In the genomic region with DNA sequence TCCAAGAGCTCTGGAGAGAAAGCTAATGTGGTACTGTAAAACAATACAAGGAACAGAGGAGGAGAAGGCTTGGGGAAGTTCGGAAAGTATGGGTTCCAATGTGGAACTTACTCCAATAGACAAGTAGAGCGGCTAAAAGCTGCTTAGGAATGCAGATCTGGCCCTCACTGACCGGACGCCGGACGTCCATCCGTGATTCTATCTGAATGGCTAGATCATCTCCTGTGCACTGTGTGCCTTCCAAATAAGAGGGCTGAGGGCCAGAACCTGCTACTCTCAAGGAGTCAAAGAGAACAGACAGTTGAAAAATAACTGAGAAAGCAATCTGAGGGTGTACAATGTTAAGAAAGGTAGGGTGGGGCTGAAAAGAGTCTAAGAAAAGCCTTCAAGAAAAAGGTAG, we compare ENCODE assay signal across 7 mouse cellular contexts. TPM values are rescaled to one million over a fixed set of nuclear protein-coding genes. Genes with fewer than 3 reads are reported as not detected.
A peak's percentile ranks its signal among the peaks of the same experiment; 100 is the strongest.
DNase-seq lines count a peak whose midpoint lies in the region; ATAC-seq and TF ChIP-seq lines count a peak whose summit lies in the region.

No protein-coding gene starts in this region.

- H3K36me3 ChIP-seq in neural tube, embryonic 12.5 days: no peaks in the 10 kb centered on the region
- no peaks in the 10 kb centered on the region for H3K36me3 ChIP-seq in forebrain, embryonic 11.5 days (ENCODE audit: control insufficient read depth, insufficient read depth, low read length)
- no peaks in the 10 kb centered on the region for H3K36me3 ChIP-seq in hindbrain, embryonic 16.5 days (ENCODE audit: control insufficient read depth, insufficient read depth, low read length)
- no peaks in the 10 kb centered on the region for H3K36me3 ChIP-seq in myocyte (ENCODE audit: control insufficient read depth, insufficient read depth)

- 91% methylated on average over 7 of the region's 7 CpGs for WGBS in neural tube, embryonic 12.5 days
- 91% methylated on average over 7 of the region's 7 CpGs for WGBS in forebrain, embryonic 11.5 days
- WGBS in hindbrain, embryonic 16.5 days: 85% methylated on average over 7 of the region's 7 CpGs

- H3K9ac ChIP-seq in neural tube, embryonic 12.5 days: no peak overlapping the region
- no peak overlapping the region for H3K9ac ChIP-seq in forebrain, embryonic 11.5 days (ENCODE audit: low read length)
- H3K9ac ChIP-seq in hindbrain, embryonic 16.5 days (ENCODE audit: low read depth, low read length): peak overlapping the region; percentile 73; the same call in 1 of the 2 replicates

- H3K4me2 ChIP-seq in neural tube, embryonic 12.5 days (replicated peaks): peak overlapping the region; percentile 80
- H3K4me2 ChIP-seq in forebrain, embryonic 11.5 days (ENCODE audit: low read depth, low read length, severe bottlenecking): peak overlapping the region; percentile 66; the same call in 1 of the 2 replicates
- H3K4me2 ChIP-seq in hindbrain, embryonic 16.5 days (ENCODE audit: low read length): peak overlapping the region; percentile 75
- H3K4me2 ChIP-seq in myocyte (ENCODE audit: low read depth): peak overlapping the region; percentile 98

- peaks cover 33% of the 10 kb centered on the region for H3K79me2 ChIP-seq in myocyte (ENCODE audit: control insufficient read depth, insufficient read depth)

- no peaks in the 10 kb centered on the region for H3K9me3 ChIP-seq in neural tube, embryonic 12.5 days
- H3K9me3 ChIP-seq in forebrain, embryonic 11.5 days (ENCODE audit: control insufficient read depth, low read length): no peaks in the 10 kb centered on the region
- no peaks in the 10 kb centered on the region for H3K9me3 ChIP-seq in hindbrain, embryonic 16.5 days (ENCODE audit: control insufficient read depth, low read length)

- no peak for TF ChIP-seq POLR2A in myocyte (IDR thresholded peaks at IDR 0.05; ENCODE audit: insufficient read length, low read depth)

- DNase-seq in neural tube, embryonic 10.5 days (ENCODE audit: extremely low spot score, low spot score): no peak
- DNase-seq in forebrain, embryonic 11.5 days (ENCODE audit: low spot score): no peak
- no peak for DNase-seq in urinary bladder, adult 18-20 months (ENCODE audit: low spot score in 2 of 2)
- no peak for DNase-seq in left cerebral cortex, adult 18-20 months (ENCODE audit: low spot score in 2 of 2)

- no peak for ATAC-seq in neural tube, embryonic 12.5 days (ENCODE audit: low FRiP score, low read depth)
- no peak for ATAC-seq in forebrain, embryonic 11.5 days (replicated peaks; ENCODE audit: low FRiP score)
- ATAC-seq in hindbrain, embryonic 16.5 days: no peak

- H3K27ac ChIP-seq in neural tube, embryonic 12.5 days: no peak overlapping the region
- no peak overlapping the region for H3K27ac ChIP-seq in forebrain, embryonic 11.5 days (ENCODE audit: low read depth, low read length)
- H3K27ac ChIP-seq in hindbrain, embryonic 16.5 days (ENCODE audit: low read depth, low read length): no peak overlapping the region

- no peaks in the 10 kb centered on the region for H3K27me3 ChIP-seq in neural tube, embryonic 12.5 days (replicated peaks)
- no peaks in the 10 kb centered on the region for H3K27me3 ChIP-seq in forebrain, embryonic 11.5 days (ENCODE audit: control insufficient read depth, insufficient read depth, low read length)
- no peaks in the 10 kb centered on the region for H3K27me3 ChIP-seq in hindbrain, embryonic 16.5 days (replicated peaks; ENCODE audit: control insufficient read depth, insufficient read depth, low read length)
- H3K27me3 ChIP-seq in myocyte (ENCODE audit: control insufficient read depth, insufficient read depth, insufficient read length): no peaks in the 10 kb centered on the region

- H3K4me3 ChIP-seq in neural tube, embryonic 12.5 days: no peak overlapping the region
- H3K4me3 ChIP-seq in forebrain, embryonic 11.5 days (ENCODE audit: low read depth, low read length): no peak overlapping the region
- no peak overlapping the region for H3K4me3 ChIP-seq in hindbrain, embryonic 16.5 days (ENCODE audit: low read length)
- peak overlapping the region; percentile 44 for H3K4me3 ChIP-seq in myocyte

- H3K4me1 ChIP-seq in neural tube, embryonic 12.5 days: peaks cover 12% of the 10 kb centered on the region; the same call in 1 of the 2 replicates
- peaks cover 3% of the 10 kb centered on the region; the same call in 1 of the 2 replicates for H3K4me1 ChIP-seq in forebrain, embryonic 11.5 days (replicated peaks; ENCODE audit: control insufficient read depth, insufficient read depth, low read length)
- peaks cover 19% of the 10 kb centered on the region for H3K4me1 ChIP-seq in hindbrain, embryonic 16.5 days (ENCODE audit: control insufficient read depth, insufficient read depth, low read depth, low read length)

- no peak overlapping the region for H3ac ChIP-seq in myocyte (ENCODE audit: control insufficient read depth, insufficient read length)

TF ChIP-seq in myocyte, 11 proteins besides CTCF, POLR2A, EP300 and RAD21:
- TF ChIP-seq REST (IDR thresholded peaks at IDR 0.05; ENCODE audit: insufficient read depth, insufficient read length): no peak
- TF ChIP-seq TCF3 (IDR thresholded peaks at IDR 0.05; ENCODE audit: insufficient read length, low read depth): no peak

RNA-seq across cellular contexts. Expression of gene Socs5, which starts 1.5 kb away (rescaled TPM):
- 17.8 and 18.6 TPM in 2 replicates for polyA plus RNA-seq in neural tube, embryonic 12.5 days (2016; fragmentation: Nextera tagmentation; extraction: Ambion mirVana)
- polyA plus RNA-seq in forebrain, embryonic 11.5 days (2014; fragmentation: Nextera tagmentation; extraction: Ambion mirVana): 10.5 and 11.0 TPM in 2 replicates
- 13.1 and 13.2 TPM in 2 replicates for polyA plus RNA-seq in hindbrain, embryonic 16.5 days (2015; fragmentation: Nextera tagmentation; extraction: Ambion mirVana)
- polyA plus RNA-seq in myocyte (2012; fragmentation: generic; extraction: Trizol): 14.0 TPM
- total RNA-seq in left cerebral cortex, adult 18-20 months (2021): 100 to 1,000 TPM; 130 to 135 TPM
